Mouse (Mus musculus): ENCODE measurements around the gene Trim28.

The Trim28 gene

DNA sequence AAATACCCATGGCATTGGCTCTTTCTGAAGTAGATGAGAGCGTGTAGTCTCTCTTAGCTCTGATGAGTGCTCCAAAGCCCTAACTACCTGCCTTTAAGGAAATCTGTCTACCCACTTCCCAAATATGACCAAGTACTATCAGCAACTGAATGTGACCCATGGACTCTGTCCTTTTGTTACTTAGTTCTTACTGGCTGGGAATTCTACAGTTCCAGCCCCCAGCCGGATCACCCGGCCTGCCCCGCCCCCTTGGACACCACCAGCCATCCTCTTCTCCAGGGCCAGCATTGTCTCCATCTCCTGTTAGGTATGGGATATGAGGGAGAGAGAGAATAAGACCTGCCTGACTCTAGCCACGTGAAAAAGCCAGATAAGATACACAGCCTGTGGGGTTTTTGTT is 861 bp upstream of the Trim28 start, which contains the start of gene Slc27a5:
TSS of gene Slc27a5 (minus strand) at position 140 of the 400 bp plus-strand sequence.
- no peak for DNase-seq (ENCODE audit: low spot score)

GRCm38 (mm10) chr7:13001584-13001983 is 2.7 kb downstream of the Trim28 start:
- no peak for DNase-seq (ENCODE audit: low spot score)

GRCm38 (mm10) chr7:13003380-13003779 is 4.5 kb downstream of the Trim28 start:
- DNase-seq (ENCODE audit: low spot score), result no peak

DNA sequence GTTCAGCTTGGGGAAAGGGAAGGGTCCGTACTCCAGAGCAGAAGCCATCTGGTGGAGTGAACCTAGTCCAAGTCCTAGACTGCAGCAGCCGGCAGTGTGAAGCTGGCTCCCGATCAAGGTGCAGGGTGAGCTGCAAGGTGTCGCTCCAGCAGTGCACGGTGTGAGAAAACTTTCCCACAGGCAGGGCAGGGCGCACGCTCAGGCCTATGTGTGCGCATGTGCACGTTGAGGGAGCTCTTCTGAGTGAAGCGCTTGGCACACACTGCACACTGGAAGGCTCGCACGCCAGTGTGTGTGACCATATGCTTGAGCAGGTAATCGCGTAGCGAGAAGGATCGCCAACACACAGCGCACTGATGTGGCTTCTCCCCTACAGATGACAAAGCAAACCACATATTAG is 7.1 kb downstream of the Trim28 start:
- no peak for DNase-seq (ENCODE audit: low spot score)

DNA sequence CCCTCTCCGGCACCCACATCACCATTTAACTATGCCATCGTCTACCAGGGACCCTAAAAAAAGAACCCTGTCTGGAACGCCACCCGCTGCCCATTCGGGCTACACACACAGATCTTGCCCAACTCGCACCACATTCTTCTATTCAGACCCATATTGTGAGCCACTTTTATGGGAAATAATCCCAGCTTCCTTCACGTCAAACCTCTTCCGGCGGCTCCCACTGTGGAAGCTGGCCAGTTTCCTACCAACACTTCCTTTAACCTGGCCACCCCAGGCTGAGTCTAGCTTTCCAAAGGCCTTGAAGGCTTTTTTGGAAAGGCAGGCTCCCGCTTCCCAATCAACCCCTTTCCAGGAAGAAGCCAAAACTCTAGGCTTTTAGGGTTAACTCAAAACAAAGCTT is 7.6 kb downstream of the Trim28 start:
- no peak for DNase-seq (ENCODE audit: low spot score)

DNA sequence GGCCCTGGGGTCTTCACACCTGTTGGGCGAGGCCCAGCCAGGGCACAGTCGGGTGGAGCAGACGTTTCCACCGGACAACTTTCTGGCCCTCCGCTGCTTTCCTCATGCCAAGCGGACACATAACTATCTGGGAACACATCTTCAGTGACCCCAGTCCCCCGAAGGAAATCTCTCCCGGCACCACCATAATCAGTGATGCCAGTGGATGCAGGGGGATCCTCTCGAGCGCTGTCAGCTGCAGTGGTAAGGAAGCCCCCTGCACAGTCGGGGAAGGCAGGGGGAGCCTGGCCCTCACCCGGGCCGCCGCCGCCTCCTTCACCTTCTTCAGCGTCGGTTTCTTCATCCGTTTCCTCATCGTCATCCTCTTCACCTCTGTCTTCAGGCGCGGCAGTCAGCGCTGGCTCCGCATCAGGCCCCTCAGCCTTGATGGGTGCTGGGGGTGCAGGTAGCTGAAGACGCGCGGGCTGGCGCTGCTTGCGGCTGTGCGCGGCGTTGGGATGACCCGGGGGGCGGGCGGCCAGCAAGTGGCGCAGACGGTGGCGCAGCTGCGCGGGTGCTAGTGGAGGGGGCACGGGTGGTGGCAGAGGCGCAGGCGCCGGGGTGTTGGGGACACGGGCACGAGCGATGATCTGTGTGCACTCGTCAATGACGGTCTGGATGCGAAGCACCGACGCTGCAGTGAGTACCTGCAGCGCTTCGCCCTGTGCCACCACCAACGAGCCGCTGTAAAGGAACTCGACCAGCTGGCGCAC is 8.6 kb downstream of the Trim28 start:
- DNase-seq (ENCODE audit: low spot score), result no peak

- DNase-seq (ENCODE audit: low spot score), result peak; percentile 90
Measured at GRCm38 (mm10) chr7:13009143-13010004, 10.5 kb downstream of the Trim28 start.

DNA sequence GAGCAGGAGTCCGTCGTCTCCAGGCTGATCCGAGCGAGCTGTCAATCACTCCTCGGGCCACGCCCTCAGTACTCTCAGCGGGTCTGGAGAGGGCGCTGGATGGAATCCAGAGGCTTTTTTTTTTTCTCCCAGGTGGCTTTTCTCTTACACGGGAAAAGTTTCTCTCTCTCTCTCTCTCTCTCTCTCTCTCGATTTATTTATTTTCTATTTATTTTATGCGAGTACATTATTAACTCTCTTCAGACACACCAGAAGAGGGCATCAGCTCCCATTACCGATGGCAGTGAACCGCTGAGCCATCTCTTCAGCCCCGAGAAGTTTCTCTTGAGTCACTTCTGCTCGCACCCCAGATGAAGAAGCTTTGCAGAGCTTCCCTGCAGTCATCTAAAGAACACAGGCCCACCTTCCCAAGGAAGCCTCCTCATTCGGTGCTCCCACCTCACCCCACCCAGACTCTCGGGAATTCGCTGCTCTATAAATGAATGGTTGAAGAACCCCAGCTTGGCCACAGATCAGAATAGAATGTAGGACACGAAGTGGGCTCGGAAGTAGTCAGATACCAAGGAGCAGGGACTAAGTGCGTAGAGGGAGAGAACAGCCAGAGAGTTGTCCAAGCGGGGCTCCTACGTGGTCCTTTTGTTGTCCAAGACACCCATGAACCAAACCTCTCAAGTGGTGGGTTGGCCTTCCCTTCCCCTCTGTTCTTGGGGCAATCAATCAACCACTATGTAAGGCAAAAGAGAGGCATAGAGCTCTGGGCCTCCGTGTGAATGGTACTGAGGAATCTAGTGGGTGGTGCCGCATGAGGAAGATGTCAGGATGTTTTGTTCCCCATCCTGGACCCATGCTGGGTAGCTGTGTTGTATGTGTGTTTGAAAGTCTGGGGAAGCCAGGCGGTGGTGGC is 11.3 kb downstream of the Trim28 start, which contains the start of gene Zbtb45:
TSS of gene Zbtb45 (minus strand) at position 30 of the 904 bp plus-strand sequence.
- DNase-seq (ENCODE audit: low spot score), result no peak

DNA sequence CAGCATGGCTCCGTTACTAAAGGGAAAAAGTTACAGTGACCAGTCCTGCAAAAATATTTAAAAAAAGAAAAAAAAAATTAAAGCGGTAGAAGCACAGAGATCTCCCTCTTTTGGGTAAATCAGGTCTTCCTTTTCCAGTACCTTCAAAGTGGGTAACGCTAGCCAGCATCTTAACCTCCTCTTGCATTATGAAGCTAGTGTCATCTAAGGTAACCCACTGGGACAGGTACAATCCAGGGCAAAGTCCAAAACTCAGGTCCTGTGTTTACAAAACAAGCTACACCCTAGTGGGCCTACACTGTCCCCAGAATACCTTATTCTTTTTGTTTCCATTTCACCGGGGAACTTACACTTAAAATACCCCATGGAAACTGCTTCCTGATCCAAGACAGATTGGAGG is 14.8 kb downstream of the Trim28 start:
- no peak for DNase-seq (ENCODE audit: low spot score)

DNA sequence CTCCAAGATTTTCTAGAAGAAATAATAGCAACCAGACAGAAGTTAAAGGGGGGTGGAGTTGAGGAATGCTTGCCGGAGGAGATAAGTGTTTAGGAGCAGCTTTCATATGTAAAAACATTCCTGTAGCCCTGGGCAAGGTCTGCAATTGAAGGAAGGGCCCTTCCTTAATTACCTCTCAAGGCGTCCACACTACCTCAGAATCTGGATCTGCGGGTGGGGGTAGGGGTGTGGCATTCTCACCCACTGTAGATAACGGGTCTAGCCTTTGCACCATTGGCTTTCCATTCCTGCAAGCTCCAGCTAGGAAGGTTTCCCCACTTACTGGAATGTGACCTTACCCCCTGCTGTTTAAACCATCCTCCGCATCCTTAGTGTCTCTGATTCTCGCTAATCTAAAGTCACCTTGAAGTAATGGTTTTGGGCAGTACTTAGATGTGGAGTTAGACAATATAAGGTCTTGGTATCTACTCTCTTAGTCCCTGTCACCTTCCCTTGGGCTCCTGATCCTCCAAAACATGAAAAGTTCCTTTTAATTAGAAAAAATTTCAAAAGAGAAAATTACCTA is 15.4 kb downstream of the Trim28 start:
- DNase-seq (ENCODE audit: low spot score), result no peak

DNA sequence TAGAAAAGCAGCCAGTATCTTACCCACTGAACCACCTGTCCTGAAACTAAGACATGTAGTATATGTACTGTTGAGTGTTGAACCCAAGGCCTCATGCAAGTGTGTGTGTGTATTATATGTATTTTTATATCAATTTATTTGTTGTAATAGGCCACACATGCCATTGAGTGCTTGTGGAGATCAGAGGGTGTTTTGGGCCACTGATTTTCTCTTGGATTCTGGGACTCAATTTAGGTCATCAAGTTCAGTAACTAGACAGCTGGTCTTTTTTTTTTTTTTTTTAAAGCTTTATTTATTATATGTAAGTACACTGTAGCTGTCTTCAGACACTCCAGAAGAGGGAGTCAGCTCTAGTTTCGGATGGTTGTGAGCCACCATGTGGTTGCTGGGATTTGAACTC is 16.3 kb downstream of the Trim28 start:
- no peak for DNase-seq (ENCODE audit: low spot score)

DNA sequence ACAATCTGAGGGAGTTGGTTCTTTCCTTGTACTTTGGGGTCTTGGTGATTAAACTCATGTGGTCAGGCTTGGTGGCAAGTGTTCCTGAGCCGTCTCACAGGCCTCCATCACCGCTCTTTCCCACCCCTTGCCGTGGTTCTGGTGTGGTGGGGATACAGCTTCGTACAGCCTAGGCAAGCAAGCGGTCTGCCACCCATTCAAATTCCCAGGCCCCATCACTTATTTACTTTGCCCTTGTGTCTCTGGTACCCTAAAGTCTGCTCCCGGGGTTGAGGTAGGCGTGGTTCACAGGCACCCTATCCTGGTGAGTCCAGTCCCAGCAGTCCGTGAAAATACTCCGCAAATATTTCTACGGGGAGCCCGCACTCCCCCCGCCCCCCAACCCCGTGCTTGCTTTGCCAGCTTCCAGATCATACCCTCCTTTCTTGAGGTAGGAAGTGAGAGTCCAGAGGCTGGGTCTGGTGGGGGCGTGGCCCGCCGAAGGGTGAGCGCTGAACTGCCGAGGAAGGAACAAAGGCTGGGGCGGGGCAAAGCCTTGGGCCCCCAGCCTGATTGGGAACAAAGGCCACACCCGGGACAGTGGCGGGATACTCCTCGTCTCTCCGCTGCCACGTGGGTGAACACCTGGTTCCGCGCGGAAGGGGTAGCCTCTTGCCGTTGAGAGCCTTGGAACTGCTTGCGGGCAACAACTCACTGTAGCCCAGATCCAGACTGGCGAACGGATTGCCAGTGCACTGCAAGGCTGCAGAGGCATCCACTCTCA is 24.0 kb downstream of the Trim28 start:
- DNase-seq (ENCODE audit: low spot score), result peak; percentile 83

DNA sequence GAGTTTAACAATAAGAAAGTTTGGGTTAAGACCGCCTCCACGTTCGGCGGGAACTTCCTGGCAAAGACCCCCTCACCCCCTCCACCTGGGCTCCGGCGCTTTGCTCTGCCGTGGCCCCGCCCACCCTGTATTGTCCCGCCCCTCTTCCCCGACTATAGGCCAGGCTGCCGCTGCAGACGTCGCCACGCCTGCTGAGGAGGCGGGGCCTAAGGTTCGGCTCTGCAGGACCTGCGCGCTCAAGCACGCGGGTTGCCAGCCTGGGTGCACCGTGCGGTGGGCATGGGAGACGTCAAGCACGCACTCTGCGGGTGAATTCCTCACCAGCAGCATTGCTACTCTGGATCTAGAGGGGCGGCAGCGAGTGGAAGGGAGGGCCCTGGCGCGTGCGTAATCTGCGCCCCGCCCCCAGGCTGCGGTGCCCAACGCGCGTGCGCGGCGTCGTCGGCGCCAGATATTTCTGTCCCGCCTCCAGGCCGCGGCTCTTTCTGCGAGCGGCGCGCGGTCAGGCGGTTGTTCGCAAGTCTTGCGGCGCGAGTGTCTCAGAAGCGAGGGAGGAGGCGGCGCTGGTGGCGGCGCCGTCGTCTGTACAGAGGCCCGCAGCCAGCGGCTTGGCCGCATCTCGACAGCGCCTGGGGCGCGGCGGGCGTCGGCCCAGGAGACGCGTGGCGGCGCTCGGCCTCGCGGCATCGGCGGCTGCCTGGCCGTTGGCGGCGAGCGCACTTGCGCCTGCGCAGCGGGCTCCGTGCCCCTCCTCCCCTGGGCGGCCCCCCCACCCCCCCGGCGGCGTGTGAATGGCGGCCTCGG is 25.2 kb downstream of the Trim28 start:
- peak; percentile 94 for DNase-seq (ENCODE audit: low spot score)

- peak; percentile 77 for DNase-seq (ENCODE audit: low spot score)
Measured at GRCm38 (mm10) chr7:13024805-13025204, 25.9 kb downstream of the Trim28 start.

- no peak for DNase-seq (ENCODE audit: low spot score)
Measured at GRCm38 (mm10) chr7:13025511-13026112, 26.7 kb downstream of the Trim28 start.

- DNase-seq (ENCODE audit: low spot score), result no peak
Measured at GRCm38 (mm10) chr7:13028986-13029385, 30.1 kb downstream of the Trim28 start.

GRCm38 (mm10) chr7:13031069-13031468 is 32.2 kb downstream of the Trim28 start:
- no peak for DNase-seq (ENCODE audit: low spot score)

DNA sequence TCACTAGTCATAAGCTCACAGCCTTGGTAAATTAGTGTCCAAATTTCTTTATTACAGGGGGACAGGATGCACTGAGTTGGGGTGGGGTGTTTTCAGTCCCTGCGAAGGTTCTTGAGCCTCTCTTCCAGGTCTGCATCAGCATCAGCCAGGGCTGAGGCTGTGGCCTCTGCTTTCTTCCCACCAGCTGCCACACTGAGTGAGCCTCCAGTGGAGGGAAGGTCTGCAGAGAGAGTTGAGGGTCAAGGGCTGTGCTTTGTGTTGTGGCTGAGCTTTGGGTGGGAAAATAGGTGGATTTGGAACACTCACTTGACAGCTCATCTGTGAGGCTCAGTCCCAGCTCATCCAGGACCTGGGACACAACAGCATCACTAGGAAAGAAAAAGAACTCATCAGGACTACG is 33.1 kb downstream of the Trim28 start:
- DNase-seq (ENCODE audit: low spot score), result no peak

- DNase-seq (ENCODE audit: low spot score), result no peak
Measured at GRCm38 (mm10) chr7:13032541-13032940, 33.6 kb downstream of the Trim28 start.

All from ovary, postnatal 36 days (tissue).